Mouse (Mus musculus) layer of hippocampus, postnatal 14 days (tissue): ENCODE results near the gene Cphx3. TPM values are rescaled to one million over a fixed set of nuclear protein-coding genes. Genes with fewer than 3 reads are reported as not detected.
"Not testable (repeated sequence)": the region's sequence is repeated elsewhere in the genome, so short reads cannot be mapped to it uniquely, and the experiment has no call there.

Source experiments
- DNase-seq, 2 experiments: peaks; one replicate each; pipeline ENCODE4 v3.0.0; 2021 to 2022; ENCODE audit warnings: low spot score in 2 of 2, mixed read lengths in 1 of 2
- long read RNA-seq, 2 experiments: library from polyadenylated mRNA; stranded (forward); transcript quantifications; one replicate each; pipeline ENCODE4 v2.0.0; 2021
- total RNA-seq, 2 experiments: library from RNA; stranded (reverse); gene quantifications; 2 replicates each; pipeline ENCODE4 v1.2.3; 2021

Gene Cphx3
- total RNA-seq, result not detected
- long read RNA-seq, experiment 1, result 0 reads
- long read RNA-seq, experiment 2, partial matches to known transcripts, result 0 of 2 reads
- long read RNA-seq, experiment 2, other reads (novel, unspliced or antisense), result 2 of 2 reads

GRCm38 (mm10) chr14:26081997-26082396 is at the start of gene Cphx3:
Gene Cphx3 (plus strand): TSS chr14:26082297.
- DNase-seq, result not testable (repeated sequence)

GRCm38 (mm10) chr14:26034364-26034763 is 47.7 kb upstream of the Cphx3 start:
- not testable (repeated sequence) for DNase-seq

- DNase-seq, result not testable (repeated sequence)
Measured at GRCm38 (mm10) chr14:26035439-26035838, 46.7 kb upstream of the Cphx3 start.

- DNase-seq, result not testable (repeated sequence)
Measured at GRCm38 (mm10) chr14:26042611-26043010, 39.5 kb upstream of the Cphx3 start, which contains the start of gene Gm9780. Gene Gm9780 (minus strand): TSS chr14:26042711.

GRCm38 (mm10) chr14:26045007-26045406 is 37.1 kb upstream of the Cphx3 start:
- not testable (repeated sequence) for DNase-seq

- not testable (repeated sequence) for DNase-seq
Measured at GRCm38 (mm10) chr14:26047026-26047425, 35.1 kb upstream of the Cphx3 start.

GRCm38 (mm10) chr14:26048767-26049166 is 33.3 kb upstream of the Cphx3 start:
- not testable (repeated sequence) for DNase-seq

GRCm38 (mm10) chr14:26058184-26058583 is 23.9 kb upstream of the Cphx3 start:
- not testable (repeated sequence) for DNase-seq

- not testable (repeated sequence) for DNase-seq
Measured at GRCm38 (mm10) chr14:26059362-26059761, 22.7 kb upstream of the Cphx3 start.

- DNase-seq, result not testable (repeated sequence)
Measured at GRCm38 (mm10) chr14:26066574-26067324, 15.3 kb upstream of the Cphx3 start.

GRCm38 (mm10) chr14:26067325-26067633 is 14.8 kb upstream of the Cphx3 start, which contains the start of gene Tmem254c:
Gene Tmem254c (minus strand): TSS chr14:26067355.
- not testable (repeated sequence) for DNase-seq

- DNase-seq, result not testable (repeated sequence)
Measured at GRCm38 (mm10) chr14:26076620-26077390, 5.3 kb upstream of the Cphx3 start.

- not testable (repeated sequence) for DNase-seq
Measured at GRCm38 (mm10) chr14:26081216-26081615, 881 bp upstream of the Cphx3 start, which contains the start of gene Cphx2. Gene Cphx2 (plus strand): TSS chr14:26081516.

GRCm38 (mm10) chr14:26097622-26098021 is 15.5 kb downstream of the Cphx3 start:
- not testable (repeated sequence) for DNase-seq

- not testable (repeated sequence) for DNase-seq
Measured at GRCm38 (mm10) chr14:26118150-26118549, 36.1 kb downstream of the Cphx3 start, which contains the start of gene Duxbl2. Gene Duxbl2 (plus strand): TSS chr14:26118349.

- not testable (repeated sequence) for DNase-seq
Measured at GRCm38 (mm10) chr14:26118550-26119000, 36.5 kb downstream of the Cphx3 start.

GRCm38 (mm10) chr14:26119095-26119494 is 37.0 kb downstream of the Cphx3 start:
- DNase-seq, result not testable (repeated sequence)

- not testable (repeated sequence) for DNase-seq
Measured at GRCm38 (mm10) chr14:26147095-26147494, 65.0 kb downstream of the Cphx3 start.

GRCm38 (mm10) chr14:26156032-26156431 is 73.9 kb downstream of the Cphx3 start:
- DNase-seq, result not testable (repeated sequence)

- DNase-seq, result not testable (repeated sequence)
Measured at GRCm38 (mm10) chr14:26161156-26161555, 79.1 kb downstream of the Cphx3 start.

GRCm38 (mm10) chr14:26162423-26162822 is 80.3 kb downstream of the Cphx3 start:
- not testable (repeated sequence) for DNase-seq
